Mouse (Mus musculus) layer of hippocampus, adult 9-10 months (tissue): Measurements from ENCODE around the gene Mthfd1l.
"Not testable (repeated sequence)": the region's sequence is repeated elsewhere in the genome, so short reads cannot be mapped to it uniquely, and the experiment has no call there.

ENCODE experiments used
- DNase-seq: peaks from one replicate; pipeline ENCODE4 v3.0.0; 2022; ENCODE audit warnings: low spot score

Mthfd1l gene

GRCm38 (mm10) chr10:4155521-4155920, 182.6 kb downstream of the Mthfd1l start:
- DNase-seq: no peak

DNA sequence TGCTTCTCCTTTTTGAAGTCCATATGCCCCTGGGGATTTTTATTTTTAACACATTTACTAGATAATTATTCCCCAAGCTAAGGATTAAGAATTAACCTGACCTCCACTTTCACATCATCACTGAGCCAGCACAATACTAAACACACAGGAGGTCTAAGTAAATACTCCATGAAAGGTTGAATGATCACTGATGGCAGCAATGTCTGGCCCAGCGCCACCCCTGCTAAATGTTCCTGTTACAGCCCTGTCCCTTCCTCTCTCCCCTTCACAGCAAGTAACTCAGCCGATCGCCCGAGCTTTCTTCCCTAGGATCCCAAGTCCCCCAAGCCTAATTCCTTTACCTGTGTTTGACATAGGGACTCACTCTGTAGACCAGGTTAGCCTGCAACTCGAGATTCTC, 185.6 kb downstream of the Mthfd1l start:
- no peak for DNase-seq

DNA sequence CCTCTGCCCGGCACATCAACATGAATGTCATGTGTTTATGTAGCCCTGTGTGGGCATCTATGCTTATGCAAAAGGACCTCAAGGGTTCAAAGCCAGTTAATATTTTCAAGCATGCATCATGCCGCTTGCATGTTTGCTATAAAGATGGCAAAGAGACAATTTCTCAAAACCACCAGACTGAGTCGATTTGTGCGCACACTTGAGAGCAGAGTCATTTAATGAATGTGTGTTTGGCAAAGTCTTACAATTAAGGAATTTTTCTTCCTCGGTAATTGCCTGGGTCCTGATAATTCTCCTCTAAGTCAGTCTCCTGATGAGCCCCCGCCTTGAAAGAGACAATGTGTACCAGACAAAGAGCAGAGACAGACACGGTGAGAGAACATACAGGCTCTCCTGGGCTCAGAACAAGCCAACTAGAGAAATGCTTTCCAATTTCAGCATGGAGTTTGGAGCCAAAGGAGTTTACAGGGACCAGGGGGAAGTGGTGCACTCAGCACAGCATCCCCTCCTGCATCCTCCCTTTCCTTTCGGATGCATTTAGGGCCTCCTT, 186.7 kb downstream of the Mthfd1l start:
- DNase-seq: no peak

DNA sequence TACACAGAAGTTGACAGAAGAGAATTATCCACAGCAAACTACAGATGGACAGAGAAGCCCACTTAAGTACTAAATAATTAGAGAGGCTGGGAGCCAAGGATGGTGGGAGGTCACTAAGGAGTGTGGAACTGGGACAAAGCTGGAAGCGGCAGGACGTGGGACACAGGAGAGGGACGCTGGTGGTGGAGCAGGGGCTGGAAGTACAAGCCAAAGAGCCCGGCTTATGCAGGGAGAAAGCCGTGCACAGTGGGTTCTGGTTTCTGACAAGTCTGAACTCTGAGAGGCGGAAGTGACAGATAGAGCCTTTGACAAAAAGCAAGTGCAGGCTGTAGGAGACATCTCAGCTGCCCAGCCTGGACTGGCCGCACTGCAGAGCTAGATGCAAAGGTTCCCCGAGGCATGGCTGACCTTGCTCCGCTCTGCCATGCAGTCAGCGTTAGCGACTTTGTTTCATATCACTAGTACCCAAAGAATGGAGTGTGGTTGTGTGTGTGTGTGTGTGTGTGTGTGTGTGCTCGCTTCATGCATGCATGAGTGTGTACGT, 187.4 kb downstream of the Mthfd1l start:
- DNase-seq: no peak

DNA sequence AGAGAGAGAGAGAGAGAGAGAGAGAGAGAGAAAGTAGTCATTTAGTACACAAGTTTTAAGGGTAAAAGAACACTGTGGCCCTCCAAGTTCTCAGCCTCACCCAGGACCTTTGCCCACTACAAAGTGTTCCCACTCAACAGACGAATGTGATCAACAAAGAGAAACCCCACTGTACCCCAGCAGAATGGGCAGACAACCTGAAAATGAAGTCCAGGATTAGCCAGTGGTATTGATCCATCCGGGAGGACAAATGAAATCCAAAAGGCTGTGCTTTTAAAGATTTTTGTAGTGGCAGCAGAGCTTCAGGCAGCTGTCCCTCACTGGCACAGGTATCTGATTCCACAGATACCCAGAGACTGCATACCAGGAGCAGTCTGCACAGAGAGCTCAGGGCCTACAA, 189.1 kb downstream of the Mthfd1l start:
- DNase-seq: no peak

- no peak for DNase-seq
Observed at GRCm38 (mm10) chr10:4162976-4163375, 190.1 kb downstream of the Mthfd1l start.

DNA sequence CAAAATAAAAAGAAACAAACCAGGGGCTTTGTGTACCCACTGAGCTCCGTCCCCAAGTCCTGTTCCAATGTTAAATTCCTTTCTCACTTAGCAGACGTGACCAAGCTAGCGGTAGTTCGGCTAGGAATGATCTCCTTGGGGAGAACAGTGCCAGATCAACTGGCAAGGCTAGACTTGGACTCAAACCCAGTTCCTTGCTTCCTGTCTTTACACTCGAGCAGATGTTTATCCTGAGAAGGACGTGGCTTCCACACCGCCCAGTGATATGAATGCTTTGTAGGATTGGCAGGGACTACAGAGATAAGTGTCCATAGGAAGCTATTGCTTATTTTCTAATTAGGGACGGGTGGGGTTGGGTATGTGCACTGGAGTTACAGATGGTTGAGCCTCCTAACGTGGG, 191.8 kb downstream of the Mthfd1l start:
- no peak for DNase-seq

DNA sequence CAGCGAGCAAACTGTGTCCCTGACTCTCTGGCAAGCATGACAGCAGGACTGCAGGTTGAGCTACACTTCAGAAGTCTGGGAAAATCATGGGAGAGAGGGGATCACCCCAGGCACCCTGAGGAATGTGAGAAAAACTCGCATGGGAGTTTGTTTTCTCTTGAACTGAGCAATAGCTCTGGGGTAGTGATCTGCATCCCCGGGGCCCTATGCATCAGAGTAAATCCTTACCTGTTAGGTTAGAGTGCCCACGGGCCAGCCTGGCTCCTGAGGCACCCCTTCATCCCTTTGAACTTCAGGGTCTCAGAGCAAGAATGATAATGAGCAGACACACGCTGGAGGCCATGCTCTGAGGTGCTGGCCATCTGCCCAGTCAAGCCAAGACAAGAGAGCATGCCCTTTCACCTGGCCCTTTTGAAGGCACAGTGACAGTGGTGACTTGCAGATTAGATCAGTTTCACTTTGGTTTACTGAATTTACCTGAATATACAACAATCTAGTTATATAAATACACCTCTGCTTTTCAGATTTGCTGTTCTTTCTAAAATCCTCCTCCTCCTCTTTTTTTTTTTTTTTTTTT, 195.4 kb downstream of the Mthfd1l start:
- DNase-seq: no peak

DNA sequence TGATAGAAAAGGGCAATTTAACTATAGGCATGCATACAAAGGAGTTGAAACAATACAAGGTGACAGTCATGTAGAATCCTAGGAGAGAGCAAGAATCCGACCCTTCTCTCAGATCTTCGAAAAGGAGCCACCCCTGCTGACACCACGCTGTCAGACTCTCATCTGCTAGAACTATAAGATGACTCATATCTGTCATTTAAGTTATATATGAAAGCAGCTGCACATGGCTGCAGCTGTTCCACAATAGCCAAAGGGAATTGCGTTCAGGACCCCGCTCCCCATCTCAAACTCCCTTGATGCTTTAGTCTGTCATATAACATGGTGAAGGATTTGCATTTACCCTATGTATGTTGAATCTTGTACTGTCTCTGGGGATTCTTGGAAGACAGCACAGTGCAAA, 201.3 kb downstream of the Mthfd1l start:
- DNase-seq: no peak

DNA sequence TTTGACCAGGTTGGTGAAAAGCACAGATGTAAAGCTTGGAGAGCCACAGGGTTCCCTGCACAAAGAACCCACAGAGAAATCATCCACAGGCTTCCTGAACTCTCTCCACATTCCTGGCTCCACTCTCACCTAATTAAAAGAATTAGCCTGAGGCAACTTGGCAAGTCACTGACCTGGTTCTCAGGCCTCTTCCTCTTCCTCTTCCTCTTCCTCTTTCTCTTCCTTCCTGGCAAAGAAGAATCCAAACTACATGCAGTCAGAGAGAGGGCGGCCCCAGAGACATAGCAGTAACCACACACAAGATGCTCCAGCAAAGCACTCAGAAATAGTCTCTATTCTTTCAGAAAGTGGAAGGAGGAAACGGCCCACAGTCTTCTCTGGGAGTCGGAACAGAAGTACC, 201.8 kb downstream of the Mthfd1l start:
- DNase-seq: no peak

DNA sequence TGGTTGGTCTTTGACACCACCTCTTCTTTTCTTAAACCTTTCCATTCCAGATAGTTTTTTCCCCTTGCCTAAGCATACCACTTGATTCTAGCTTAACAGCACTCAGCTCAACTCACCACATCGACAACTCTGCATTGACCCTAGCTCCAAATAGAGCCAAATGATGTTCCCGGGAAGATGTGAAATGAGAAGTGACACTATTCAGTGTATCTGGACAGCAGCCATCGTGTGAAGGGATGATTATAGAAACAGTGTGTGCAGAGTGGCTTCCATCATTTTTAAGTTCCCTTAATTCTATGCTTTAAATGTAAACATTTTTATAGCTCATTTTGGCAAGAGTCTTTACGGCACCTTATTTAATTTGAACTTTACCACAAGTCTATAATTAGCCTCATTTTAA, 204.4 kb downstream of the Mthfd1l start:
- DNase-seq: no peak

- DNase-seq: no peak
Observed at GRCm38 (mm10) chr10:4179049-4179790, 206.3 kb downstream of the Mthfd1l start.

DNA sequence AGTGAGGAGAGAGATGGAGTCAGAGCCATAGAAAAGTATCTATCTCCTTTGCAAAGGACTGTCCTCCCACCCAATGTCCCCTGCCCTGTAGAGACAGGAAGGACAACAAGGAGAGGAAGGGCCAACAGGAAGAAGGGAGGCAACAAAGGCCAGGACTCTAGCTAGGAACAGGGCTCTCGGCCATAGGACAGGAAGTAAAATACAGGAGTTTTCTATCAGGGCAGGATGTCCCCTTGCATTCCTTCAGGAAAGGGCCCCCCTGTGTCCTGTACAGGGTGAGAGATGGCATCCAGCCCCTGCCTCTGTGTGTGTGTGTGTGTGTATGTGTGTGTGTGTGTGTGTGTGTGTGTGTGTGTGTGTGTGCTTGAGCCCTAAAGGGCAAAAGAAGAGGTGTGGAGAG, 209.0 kb downstream of the Mthfd1l start:
- no peak for DNase-seq

GRCm38 (mm10) chr10:4182406-4182805, 209.5 kb downstream of the Mthfd1l start:
- DNase-seq: no peak

GRCm38 (mm10) chr10:4188614-4189402, 215.9 kb downstream of the Mthfd1l start:
- DNase-seq: no peak

- DNase-seq: no peak
Observed at GRCm38 (mm10) chr10:4189422-4189821, 216.5 kb downstream of the Mthfd1l start.

DNA sequence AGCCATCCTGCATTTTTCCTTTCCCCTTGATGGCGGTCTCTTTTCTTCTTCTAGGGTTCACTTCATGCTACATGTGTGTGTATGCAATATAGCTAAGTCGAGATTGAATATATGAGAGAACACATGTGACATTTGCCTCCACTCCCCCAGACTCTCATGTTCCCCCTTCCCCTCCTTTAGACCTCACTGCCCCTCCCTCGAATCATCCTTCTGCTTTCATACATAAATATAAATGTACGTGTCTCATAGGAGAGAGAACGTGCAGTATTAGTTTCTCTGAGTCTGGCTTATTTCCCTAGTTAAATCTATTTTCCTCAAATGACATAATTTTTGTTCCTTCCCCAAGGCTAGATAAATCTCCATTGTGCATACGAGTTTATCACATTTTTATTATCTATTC, 226.1 kb downstream of the Mthfd1l start:
- DNase-seq: no peak

DNA sequence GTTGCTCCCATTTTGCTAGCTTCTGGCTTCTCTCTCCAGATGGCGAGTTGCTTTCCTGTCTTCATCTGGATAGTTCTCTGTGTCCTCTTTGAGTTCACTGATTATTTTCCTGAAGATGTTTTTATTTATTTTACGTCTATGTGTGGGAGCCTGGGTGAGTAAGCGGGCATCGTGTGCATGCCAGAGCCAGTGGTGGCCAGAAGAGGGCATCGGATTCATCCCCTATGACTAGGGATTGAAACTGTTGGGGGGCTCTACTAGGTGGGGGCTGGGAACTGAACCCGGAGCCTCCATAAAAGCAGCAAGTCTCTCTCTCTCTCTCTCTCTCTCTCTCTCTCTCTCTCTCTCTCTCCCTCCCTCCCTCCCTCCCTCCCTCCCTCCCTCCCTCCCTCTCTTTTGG, 227.0 kb downstream of the Mthfd1l start:
- DNase-seq: no peak

GRCm38 (mm10) chr10:4200546-4201104, 227.7 kb downstream of the Mthfd1l start:
- no peak for DNase-seq

GRCm38 (mm10) chr10:4201141-4201540, 228.2 kb downstream of the Mthfd1l start:
- no peak for DNase-seq

GRCm38 (mm10) chr10:4203651-4204050, 230.7 kb downstream of the Mthfd1l start:
- DNase-seq: not testable (repeated sequence)

GRCm38 (mm10) chr10:4209040-4209439, 236.1 kb downstream of the Mthfd1l start:
- no peak for DNase-seq
